Mouse (Mus musculus) liver, embryonic 16.5 days (tissue): ENCODE results near the gene Hecw2. TPM values are rescaled to one million over a fixed set of nuclear protein-coding genes. Genes with fewer than 3 reads are reported as not detected.

Experiments used
- ATAC-seq: fragments of 200-750 bp; cut with Nextera tagmentation; 2 replicates; pipeline ENCODE4 v1.8.0; 2017; ENCODE audit warnings: low read depth, mild to moderate bottlenecking, moderate number of reproducible peaks, moderate library complexity
- H3K27ac ChIP-seq: fragments of 300-500 bp; sonication (generic); 2 replicates; pipeline ENCODE4 v1.5.1; 2014; ENCODE audit warnings: mild to moderate bottlenecking, low read length
- H3K27me3 ChIP-seq: fragments of 300-500 bp; sonication (generic); 2 replicates; pipeline ENCODE4 v1.6.1; 2014; ENCODE audit warnings: low read depth, low read length, mixed read lengths; ENCODE audit not compliant: control insufficient read depth, insufficient read depth
- H3K36me3 ChIP-seq: fragments of 300-500 bp; sonication (generic); 2 replicates; pipeline ENCODE4 v1.6.1; 2014; ENCODE audit warnings: mild to moderate bottlenecking; ENCODE audit not compliant: control insufficient read depth, insufficient read depth
- H3K4me1 ChIP-seq: fragments of 300-500 bp; sonication (generic); 2 replicates; pipeline ENCODE4 v1.6.1; 2014; ENCODE audit warnings: low read depth, low read length, mixed read lengths; ENCODE audit not compliant: control insufficient read depth
- H3K4me2 ChIP-seq: fragments of 300-500 bp; sonication (generic); 2 replicates; pipeline ENCODE4 v1.6.1; 2014; ENCODE audit warnings: low read depth, low read length, mixed read lengths
- H3K4me3 ChIP-seq: fragments of 300-500 bp; sonication (generic); 2 replicates; pipeline ENCODE4 v1.5.1; 2014; ENCODE audit warnings: low read depth, mild to moderate bottlenecking, low read length
- H3K9ac ChIP-seq: fragments of 300-500 bp; sonication (generic); 2 replicates; pipeline ENCODE4 v1.6.1; 2014; ENCODE audit warnings: low read depth, low read length
- H3K9me3 ChIP-seq: fragments of 300-500 bp; sonication (generic); replicated peaks from 2 replicates; pipeline ENCODE4 v1.6.1; 2016; ENCODE audit warnings: low read length; ENCODE audit not compliant: control insufficient read depth
- WGBS: fragments of 180-500 bp; shearing (Covaris S2); extraction: QIAGEN DNeasy Blood & Tissue Kit; methylation state at CpG from one replicate; pipeline ENCODE4 v1.1.7; 2014; ENCODE audit not compliant: insufficient replicate concordance; 5-methylcytosine and 5-hydroxymethylcytosine counted together
- polyA plus RNA-seq: library from polyadenylated mRNA; unstranded; fragments of >200 nt; fragmentation: Nextera tagmentation; extraction: Ambion mirVana; gene quantifications from 2 replicates; pipeline ENCODE4 v1.2.1, GENCODE M21; 2015

Gene Hecw2
- polyA plus RNA-seq, 1 experiment from 2014 or later, result 0.51 TPM

DNA sequence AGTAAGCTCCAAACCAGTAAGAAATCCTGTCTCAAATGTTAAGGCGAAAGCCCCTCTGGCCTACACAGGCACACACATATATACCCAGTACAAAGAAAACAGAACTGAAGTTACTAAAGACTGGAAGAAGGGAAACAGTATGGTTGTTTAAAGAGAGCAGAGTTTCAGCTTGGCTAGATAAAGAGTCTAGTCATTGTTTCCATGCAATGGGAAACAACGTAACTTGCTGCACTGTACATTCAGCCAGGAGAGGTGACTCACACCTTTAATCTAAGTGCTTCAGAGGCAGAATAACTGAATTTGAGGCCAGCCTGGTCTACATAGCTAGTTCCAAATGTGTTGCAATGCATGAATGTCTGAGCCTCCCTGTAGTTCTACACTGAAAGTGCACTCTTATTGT, 18.4 kb downstream of the Hecw2 start:
- Histone ChIP-seq H3K27me3 (no peaks in the 10 kb centered on the region), H3K4me3 (no peak overlapping the region), H3K9ac (no peak overlapping the region), H3K27ac (no peak overlapping the region), H3K4me2 (no peak overlapping the region), H3K9me3 (no peaks in the 10 kb centered on the region), H3K36me3 (no peaks in the 10 kb centered on the region), H3K4me1 (no peaks in the 10 kb centered on the region)
- ATAC-seq, result no peak
- WGBS, result 78% methylated on average over 2 of the region's 2 CpGs

DNA sequence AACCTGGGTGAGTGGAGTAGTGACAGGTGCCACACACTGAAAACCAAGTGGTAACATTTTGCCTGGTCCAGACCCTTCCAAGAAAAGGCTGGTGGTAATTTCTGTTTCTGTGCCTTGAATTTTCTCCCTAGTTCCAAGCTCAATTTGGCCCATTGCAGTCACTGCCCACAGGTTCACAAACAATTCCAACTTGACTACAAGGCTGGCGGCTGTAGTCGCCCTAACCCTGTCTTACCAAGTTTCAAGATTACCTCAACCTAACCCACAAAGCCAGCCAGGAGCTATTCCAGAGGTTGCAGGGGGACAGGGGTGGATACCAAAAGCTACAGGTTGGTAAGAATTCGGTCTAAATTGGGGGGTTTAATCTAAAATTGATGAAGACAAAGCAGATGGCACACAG, 27.0 kb downstream of the Hecw2 start:
- no peaks in the 10 kb centered on the region for H3K27me3 ChIP-seq
- no peak overlapping the region for H3K4me2 ChIP-seq
- H3K9ac ChIP-seq, result no peak overlapping the region
- no peaks in the 10 kb centered on the region for H3K9me3 ChIP-seq
- H3K4me3 ChIP-seq, result no peak overlapping the region
- no peak overlapping the region for H3K27ac ChIP-seq
- ATAC-seq, result no peak
- WGBS, result 64% methylated on average over 3 of the region's 3 CpGs
- H3K36me3 ChIP-seq, result no peaks in the 10 kb centered on the region
- no peaks in the 10 kb centered on the region for H3K4me1 ChIP-seq

DNA sequence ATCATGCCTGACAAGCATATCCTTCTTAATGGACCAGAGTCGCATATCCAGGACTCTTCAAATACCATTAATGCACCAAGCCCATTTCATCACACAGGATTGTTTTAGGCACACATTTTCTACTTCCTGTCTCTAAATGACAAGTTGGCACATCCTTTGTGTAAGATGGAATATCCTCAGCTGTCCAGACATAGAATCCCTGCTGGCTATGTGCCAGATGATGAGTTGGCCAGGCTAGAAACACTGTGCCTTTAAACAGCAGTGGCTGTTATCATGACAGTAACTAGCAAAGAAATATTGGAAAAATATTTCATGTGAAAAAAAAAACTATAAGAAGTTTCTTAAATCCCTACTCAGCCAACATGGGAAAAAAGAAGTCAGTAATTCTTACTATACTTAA, 35.4 kb downstream of the Hecw2 start:
- Histone ChIP-seq H3K9ac (no peak overlapping the region), H3K4me2 (no peak overlapping the region), H3K4me1 (no peaks in the 10 kb centered on the region), H3K9me3 (no peaks in the 10 kb centered on the region), H3K27me3 (no peaks in the 10 kb centered on the region), H3K4me3 (no peak overlapping the region), H3K27ac (no peak overlapping the region), H3K36me3 (no peaks in the 10 kb centered on the region)
- 63% methylated on average over 1 of the region's 1 CpGs for WGBS
- no peak for ATAC-seq

DNA sequence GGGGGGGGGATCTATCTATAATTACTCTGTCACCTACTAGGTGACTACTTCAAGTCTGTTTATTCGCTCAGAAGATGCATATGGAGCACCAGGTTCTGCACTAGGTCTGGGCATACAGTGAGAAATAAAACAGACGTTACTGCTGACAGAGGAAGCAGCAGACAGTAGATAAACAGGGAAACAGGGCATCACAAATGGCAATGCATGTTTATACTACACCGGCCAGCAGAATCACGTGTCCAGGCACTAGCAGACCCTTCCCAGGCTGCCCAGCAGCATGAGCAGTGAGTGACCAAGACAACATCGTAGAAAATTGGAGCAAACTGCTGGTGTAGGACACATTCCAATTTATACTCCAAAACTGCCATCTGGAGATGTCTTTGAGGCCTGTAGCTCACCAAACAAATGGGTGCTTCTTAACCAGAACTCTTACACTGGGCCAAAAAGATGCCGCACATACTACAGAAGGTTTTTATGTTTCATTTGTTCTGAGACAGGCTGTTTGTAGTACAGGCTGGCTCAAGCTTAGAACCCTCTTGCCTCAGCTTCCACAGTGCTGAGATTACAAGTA, 41.7 kb downstream of the Hecw2 start:
- WGBS, result 66% methylated on average over 6 of the region's 6 CpGs
- Histone ChIP-seq H3K36me3 (no peaks in the 10 kb centered on the region), H3K4me2 (no peak overlapping the region), H3K9me3 (no peaks in the 10 kb centered on the region), H3K4me1 (no peaks in the 10 kb centered on the region), H3K9ac (no peak overlapping the region), H3K27ac (no peak overlapping the region), H3K4me3 (no peak overlapping the region), H3K27me3 (no peaks in the 10 kb centered on the region)
- ATAC-seq, result no peak

DNA sequence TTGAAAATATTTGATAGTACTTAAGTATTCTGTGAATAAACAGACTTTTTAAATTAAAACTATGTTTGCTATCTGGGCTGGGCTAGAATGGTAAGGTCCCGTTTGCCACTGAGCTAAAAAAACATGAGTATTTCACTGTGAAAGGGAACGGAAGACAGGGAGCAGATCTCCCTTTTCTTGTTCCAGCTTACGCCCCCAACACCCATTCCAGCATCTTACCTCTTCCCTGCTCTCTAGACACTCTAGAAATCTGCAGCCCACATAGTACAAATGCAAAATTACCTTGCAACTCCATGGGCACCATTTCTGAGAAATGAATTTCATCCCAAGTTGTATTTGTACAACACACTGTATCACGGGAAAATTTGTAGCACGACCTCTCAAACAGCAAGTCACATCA, 49.9 kb downstream of the Hecw2 start:
- H3K4me1 ChIP-seq, result no peaks in the 10 kb centered on the region
- no peak for ATAC-seq
- H3K4me3 ChIP-seq, result no peak overlapping the region

DNA sequence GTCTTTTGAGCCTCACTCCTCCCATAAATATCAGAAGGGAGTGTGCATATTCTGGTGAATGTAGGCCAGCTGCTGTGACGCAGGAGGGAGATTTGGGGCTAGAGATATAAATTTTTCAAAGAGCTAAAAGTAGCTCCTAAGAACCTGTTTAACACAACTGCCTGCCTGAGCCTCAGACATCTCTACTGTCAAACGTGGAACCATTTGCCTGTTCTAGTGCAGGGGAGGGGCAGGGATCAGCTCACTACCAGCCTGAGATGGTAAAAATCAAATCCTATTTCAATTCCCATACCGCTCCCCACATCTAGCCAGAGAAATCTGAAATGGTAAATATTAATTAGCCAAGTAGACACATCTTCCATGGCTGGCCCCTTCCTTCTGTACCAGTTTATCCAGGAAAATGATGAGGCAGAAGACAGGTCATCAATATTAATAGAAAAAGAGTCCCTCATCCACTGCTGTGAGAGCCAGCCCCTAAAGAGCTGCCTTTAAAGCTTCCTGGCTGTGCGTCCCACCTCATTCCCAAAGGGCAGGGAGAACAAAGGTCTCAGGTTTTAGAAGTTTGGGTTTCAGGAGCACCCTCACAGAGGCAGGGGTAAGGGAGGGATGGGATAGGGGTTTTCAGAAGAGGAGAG, 61.0 kb downstream of the Hecw2 start:
- no peaks in the 10 kb centered on the region for H3K27me3 ChIP-seq
- ATAC-seq, result no peak
- H3K27ac ChIP-seq, result no peak overlapping the region
- 57% methylated on average over 4 of the region's 4 CpGs for WGBS
- H3K4me1 ChIP-seq, result no peaks in the 10 kb centered on the region
- H3K4me2 ChIP-seq, result no peak overlapping the region
- no peaks in the 10 kb centered on the region for H3K36me3 ChIP-seq
- H3K9me3 ChIP-seq, result no peaks in the 10 kb centered on the region
- no peak overlapping the region for H3K4me3 ChIP-seq
- H3K9ac ChIP-seq, result no peak overlapping the region

More for the DNA sequence above, 49.9 kb downstream of the Hecw2 start:
- Histone ChIP-seq H3K27me3 (no peaks in the 10 kb centered on the region), H3K9ac (no peak overlapping the region), H3K36me3 (no peaks in the 10 kb centered on the region), H3K9me3 (no peaks in the 10 kb centered on the region), H3K4me2 (no peak overlapping the region), H3K27ac (no peak overlapping the region)
- 72% methylated on average over 5 of the region's 5 CpGs for WGBS

DNA sequence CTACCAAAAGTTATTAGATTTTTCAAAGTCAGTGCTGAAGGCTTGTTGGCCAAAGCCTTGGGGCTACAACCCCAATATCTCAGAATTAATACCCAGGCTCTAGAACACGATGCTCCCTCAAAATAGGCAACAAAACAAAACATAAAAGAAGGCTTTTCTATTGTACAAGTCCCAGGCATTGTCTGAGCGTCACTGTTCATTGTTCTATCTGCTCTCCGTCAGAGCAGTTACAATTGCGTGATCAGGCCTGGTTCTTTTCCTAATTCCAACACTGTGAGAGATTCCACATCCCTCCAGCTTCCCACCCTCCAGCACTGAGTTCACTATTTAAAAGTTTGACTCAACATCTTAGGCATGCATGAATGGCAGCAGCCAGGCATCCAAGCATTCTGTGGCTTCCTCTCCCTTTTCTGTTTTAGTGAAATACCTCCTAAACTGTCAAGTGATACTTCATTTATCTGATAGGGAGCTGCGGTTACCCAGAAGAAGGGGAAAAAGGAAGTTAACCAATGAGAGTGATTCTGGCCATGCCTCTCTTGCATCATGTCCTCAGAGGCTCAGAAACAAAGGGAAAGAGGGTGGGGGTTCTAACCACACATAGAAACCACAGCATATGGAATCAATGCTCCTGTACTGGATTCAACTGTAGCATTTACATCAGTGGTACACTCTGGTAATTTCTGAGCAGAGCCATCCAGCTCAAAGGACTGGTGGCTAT, 66.1 kb downstream of the Hecw2 start:
- no peaks in the 10 kb centered on the region for H3K27me3 ChIP-seq
- ATAC-seq, result no peak
- no peaks in the 10 kb centered on the region for H3K9me3 ChIP-seq
- H3K9ac ChIP-seq, result no peak overlapping the region
- 21% methylated on average over 5 of the region's 5 CpGs for WGBS
- H3K4me1 ChIP-seq, result no peaks in the 10 kb centered on the region
- no peak overlapping the region for H3K27ac ChIP-seq
- no peaks in the 10 kb centered on the region for H3K36me3 ChIP-seq
- H3K4me3 ChIP-seq, result no peak overlapping the region
- H3K4me2 ChIP-seq, result no peak overlapping the region

DNA sequence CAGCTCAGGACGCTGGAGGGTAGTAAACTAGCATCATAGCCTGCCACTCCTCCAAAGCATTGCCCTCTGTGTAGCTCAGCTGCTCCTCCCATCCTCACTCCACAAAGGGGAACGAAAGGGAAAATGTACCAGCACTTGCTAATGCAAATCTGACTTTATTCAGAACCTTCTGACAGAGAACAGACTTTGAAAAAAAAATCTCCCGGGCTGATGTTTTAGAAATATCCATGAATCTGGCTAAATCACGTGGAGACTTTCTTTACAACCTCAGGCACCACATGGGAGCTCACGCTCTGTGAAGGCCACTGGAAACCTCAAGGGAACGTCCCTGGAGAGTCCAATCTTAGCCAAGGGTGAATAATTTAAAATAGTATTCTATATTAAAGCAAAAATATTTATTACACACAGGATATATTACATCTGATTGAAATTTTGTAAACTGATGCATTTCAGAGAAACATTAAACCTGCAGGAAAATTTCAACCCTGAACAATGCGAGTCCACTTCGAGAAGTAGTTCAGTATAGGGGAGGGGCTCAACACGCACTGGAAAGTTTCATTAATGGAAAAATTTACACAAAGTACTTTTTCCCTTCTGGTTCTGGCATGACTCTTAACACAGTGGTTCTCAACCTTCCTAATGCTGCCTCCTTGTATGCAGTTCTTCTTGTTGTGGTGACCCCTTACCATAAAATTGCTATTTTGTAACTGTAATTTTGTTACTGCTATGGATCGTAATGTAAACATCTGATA, 67.8 kb downstream of the Hecw2 start:
- Histone ChIP-seq H3K9me3 (no peaks in the 10 kb centered on the region), H3K36me3 (no peaks in the 10 kb centered on the region), H3K27me3 (no peaks in the 10 kb centered on the region), H3K4me1 (no peaks in the 10 kb centered on the region), H3K4me3 (no peak overlapping the region), H3K4me2 (no peak overlapping the region), H3K27ac (no peak overlapping the region), H3K9ac (no peak overlapping the region)
- no peak for ATAC-seq
- 60% methylated on average over 10 of the region's 10 CpGs for WGBS

DNA sequence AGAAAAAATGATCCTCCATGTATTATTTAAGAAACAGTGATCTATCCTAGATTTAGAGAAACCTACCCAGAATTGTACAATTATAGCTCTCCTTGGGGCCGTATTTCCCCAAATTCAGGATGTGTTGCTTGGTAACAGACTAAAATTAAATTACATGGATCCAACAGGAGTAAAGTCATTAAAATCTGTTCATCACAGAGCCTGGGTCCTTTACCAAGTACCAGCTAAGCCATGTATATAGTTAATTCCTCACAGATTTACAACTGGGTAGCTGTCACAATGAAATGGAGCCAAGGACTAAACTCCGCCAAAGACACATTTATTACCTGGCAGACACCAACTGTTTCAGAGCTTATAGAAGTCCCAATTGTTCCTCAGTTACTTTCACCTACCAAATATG, 72.4 kb downstream of the Hecw2 start:
- no peak overlapping the region for H3K27ac ChIP-seq
- H3K36me3 ChIP-seq, result no peaks in the 10 kb centered on the region
- H3K4me3 ChIP-seq, result no peak overlapping the region
- H3K9me3 ChIP-seq, result no peaks in the 10 kb centered on the region
- H3K4me1 ChIP-seq, result no peaks in the 10 kb centered on the region
- WGBS, result 74% methylated on average over 2 of the region's 2 CpGs
- no peak overlapping the region for H3K9ac ChIP-seq
- H3K4me2 ChIP-seq, result no peak overlapping the region
- ATAC-seq, result no peak
- H3K27me3 ChIP-seq, result no peaks in the 10 kb centered on the region
